Mouse (Mus musculus): ENCODE data around the gene Entpd7. TPM values are rescaled to one million over a fixed set of nuclear protein-coding genes. Genes with fewer than 3 reads are reported as not detected.
A peak's percentile ranks its signal among the peaks of the same experiment; 100 is the strongest.

Entpd7 gene
- polyA plus RNA-seq, 1 experiment, result 4.3 TPM

- Histone ChIP-seq H3K27me3 (ENCODE audit: control insufficient read depth, insufficient read depth, insufficient read length) (no peaks in the 10 kb centered on the region), H3K4me3 (ENCODE audit: insufficient read depth, poor library complexity, severe bottlenecking) (no peak overlapping the region), H3K36me3 (ENCODE audit: control insufficient read depth, insufficient read depth) (peaks cover 31% of the 10 kb centered on the region), H3K79me2 (ENCODE audit: control insufficient read depth, insufficient read depth) (peaks cover 52% of the 10 kb centered on the region), H3ac (ENCODE audit: control insufficient read depth, insufficient read length, low read depth) (no peak overlapping the region), H3K79me3 (ENCODE audit: low read depth) (peaks cover 18% of the 10 kb centered on the region)
- TF ChIP-seq MYOD1 (IDR thresholded peaks at IDR 0.05; ENCODE audit: control insufficient read depth, insufficient read length, low read depth) (no peak), MYOG (IDR thresholded peaks at IDR 0.05; ENCODE audit: control insufficient read depth, extremely low read depth, insufficient read length) (no peak), USF1 (IDR thresholded peaks at IDR 0.05; ENCODE audit: low read depth) (peak; percentile 81), CEBPB (IDR thresholded peaks at IDR 0.05; ENCODE audit: low read depth) (no peak), CTCF (IDR thresholded peaks at IDR 0.05; ENCODE audit: control insufficient read depth, insufficient read depth, insufficient read length) (no peak), FOSL1 (IDR thresholded peaks at IDR 0.05; ENCODE audit: insufficient read depth, low read length, poor library complexity, severe bottlenecking) (no peak), MAX (IDR thresholded peaks at IDR 0.05) (no peak)
Measured at GRCm38 (mm10) chr19:43667430-43667809, 22.1 kb upstream of the Entpd7 start.

DNA sequence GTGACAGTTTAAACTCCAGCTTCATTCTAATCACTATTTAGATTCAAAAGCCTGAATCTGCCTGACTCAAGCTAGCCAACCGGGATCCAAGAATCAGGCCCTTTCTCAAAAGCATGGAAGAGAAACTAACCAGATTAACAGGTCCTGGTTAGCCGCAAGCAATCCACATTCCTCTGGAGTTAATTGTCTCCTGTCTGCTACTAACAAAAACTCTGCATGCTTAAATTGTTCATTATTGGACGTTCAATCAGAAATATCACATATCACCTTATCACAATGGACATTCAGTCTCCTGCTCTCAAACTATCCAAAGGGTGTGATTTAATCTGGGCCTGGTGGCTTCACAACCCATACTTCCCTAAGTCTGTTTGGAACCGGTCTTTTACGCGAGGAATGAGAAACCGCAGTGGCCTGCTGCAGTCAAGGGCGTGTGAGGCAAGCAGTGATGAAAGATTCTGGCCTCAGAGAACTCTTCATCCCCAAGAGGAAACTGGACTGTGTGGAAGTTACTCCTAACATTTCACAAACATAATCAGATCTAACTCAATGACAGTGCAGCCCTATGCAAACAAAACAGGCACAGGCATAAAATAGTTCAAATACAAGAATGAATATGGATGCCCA, 20.2 kb upstream of the Entpd7 start:
- H3K4me3 ChIP-seq (ENCODE audit: insufficient read depth, poor library complexity, severe bottlenecking), result no peak overlapping the region
- H3K36me3 ChIP-seq (ENCODE audit: control insufficient read depth, insufficient read depth), result peaks cover 16% of the 10 kb centered on the region
- H3ac ChIP-seq (ENCODE audit: control insufficient read depth, insufficient read length, low read depth), result no peak overlapping the region
- TF ChIP-seq MYOG (IDR thresholded peaks at IDR 0.05; ENCODE audit: control insufficient read depth, extremely low read depth, insufficient read length), result no peak
- no peak for TF ChIP-seq MAX (IDR thresholded peaks at IDR 0.05)
- TF ChIP-seq CTCF (IDR thresholded peaks at IDR 0.05; ENCODE audit: control insufficient read depth, insufficient read depth, insufficient read length), result no peak
- TF ChIP-seq MYOD1 (IDR thresholded peaks at IDR 0.05; ENCODE audit: control insufficient read depth, insufficient read length, low read depth), result no peak
- TF ChIP-seq USF1 (IDR thresholded peaks at IDR 0.05; ENCODE audit: low read depth), result no peak
- TF ChIP-seq CEBPB (IDR thresholded peaks at IDR 0.05; ENCODE audit: low read depth), result no peak
- no peak for TF ChIP-seq FOSL1 (IDR thresholded peaks at IDR 0.05; ENCODE audit: insufficient read depth, low read length, poor library complexity, severe bottlenecking)
- no peaks in the 10 kb centered on the region for H3K27me3 ChIP-seq (ENCODE audit: control insufficient read depth, insufficient read depth, insufficient read length)
- H3K79me3 ChIP-seq (ENCODE audit: low read depth), result peaks cover 34% of the 10 kb centered on the region
- peaks cover 71% of the 10 kb centered on the region for H3K79me2 ChIP-seq (ENCODE audit: control insufficient read depth, insufficient read depth)

DNA sequence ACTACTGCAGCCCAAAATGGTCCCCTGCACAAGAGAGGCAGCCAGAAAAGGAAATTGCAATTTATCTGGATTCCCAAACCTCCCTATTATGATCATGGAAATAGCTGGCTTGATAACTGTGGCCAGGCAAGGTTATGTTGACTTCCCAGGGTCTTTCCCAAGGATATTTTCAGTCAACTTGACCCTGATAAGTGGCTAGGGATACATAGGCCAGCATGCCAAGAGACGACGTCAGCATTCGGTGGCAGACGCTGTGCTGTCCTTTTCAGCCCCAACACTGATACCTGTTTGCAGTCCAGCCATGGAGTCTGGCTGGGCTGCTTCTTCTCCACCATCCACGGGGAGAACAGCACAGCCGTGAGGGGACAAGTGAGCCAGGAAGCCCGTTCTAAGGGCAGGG, 18.4 kb upstream of the Entpd7 start:
- Histone ChIP-seq H3K4me3 (ENCODE audit: insufficient read depth, poor library complexity, severe bottlenecking) (no peak overlapping the region), H3K79me3 (ENCODE audit: low read depth) (peaks cover 35% of the 10 kb centered on the region), H3ac (ENCODE audit: control insufficient read depth, insufficient read length, low read depth) (no peak overlapping the region), H3K36me3 (ENCODE audit: control insufficient read depth, insufficient read depth) (peaks cover 4% of the 10 kb centered on the region), H3K79me2 (ENCODE audit: control insufficient read depth, insufficient read depth) (peaks cover 75% of the 10 kb centered on the region), H3K27me3 (ENCODE audit: control insufficient read depth, insufficient read depth, insufficient read length) (no peaks in the 10 kb centered on the region)
- TF ChIP-seq MYOD1 (IDR thresholded peaks at IDR 0.05; ENCODE audit: control insufficient read depth, insufficient read length, low read depth) (no peak), FOSL1 (IDR thresholded peaks at IDR 0.05; ENCODE audit: insufficient read depth, low read length, poor library complexity, severe bottlenecking) (no peak), MAX (IDR thresholded peaks at IDR 0.05) (no peak), CTCF (IDR thresholded peaks at IDR 0.05; ENCODE audit: control insufficient read depth, insufficient read depth, insufficient read length) (no peak)

- Histone ChIP-seq H3K36me3 (ENCODE audit: control insufficient read depth, insufficient read depth) (no peaks in the 10 kb centered on the region), H3K4me3 (ENCODE audit: insufficient read depth, poor library complexity, severe bottlenecking) (peak overlapping the region; percentile 75), H3K27me3 (ENCODE audit: control insufficient read depth, insufficient read depth, insufficient read length) (no peaks in the 10 kb centered on the region), H3ac (ENCODE audit: control insufficient read depth, insufficient read length, low read depth) (peak overlapping the region; percentile 84), H3K79me2 (ENCODE audit: control insufficient read depth, insufficient read depth) (peaks cover 59% of the 10 kb centered on the region), H3K79me3 (ENCODE audit: low read depth) (peaks cover 33% of the 10 kb centered on the region)
- no peak for TF ChIP-seq CEBPB (IDR thresholded peaks at IDR 0.05; ENCODE audit: low read depth)
- no peak for TF ChIP-seq CTCF (IDR thresholded peaks at IDR 0.05; ENCODE audit: control insufficient read depth, insufficient read depth, insufficient read length)
- no peak for TF ChIP-seq MAX (IDR thresholded peaks at IDR 0.05)
- no peak for TF ChIP-seq MYOD1 (IDR thresholded peaks at IDR 0.05; ENCODE audit: control insufficient read depth, insufficient read length, low read depth)
- TF ChIP-seq MYOG (IDR thresholded peaks at IDR 0.05; ENCODE audit: control insufficient read depth, extremely low read depth, insufficient read length), result no peak
- TF ChIP-seq FOSL1 (IDR thresholded peaks at IDR 0.05; ENCODE audit: insufficient read depth, low read length, poor library complexity, severe bottlenecking), result no peak
- TF ChIP-seq USF1 (IDR thresholded peaks at IDR 0.05; ENCODE audit: low read depth), result no peak
Measured at GRCm38 (mm10) chr19:43673513-43674315, 15.8 kb upstream of the Entpd7 start.

- TF ChIP-seq FOSL1 (IDR thresholded peaks at IDR 0.05; ENCODE audit: insufficient read depth, low read length, poor library complexity, severe bottlenecking), result no peak
- TF ChIP-seq CEBPB (IDR thresholded peaks at IDR 0.05; ENCODE audit: low read depth), result no peak
- no peak for TF ChIP-seq MYOD1 (IDR thresholded peaks at IDR 0.05; ENCODE audit: control insufficient read depth, insufficient read length, low read depth)
- no peak for TF ChIP-seq MAX (IDR thresholded peaks at IDR 0.05)
- peaks cover 54% of the 10 kb centered on the region for H3K79me2 ChIP-seq (ENCODE audit: control insufficient read depth, insufficient read depth)
- peak overlapping the region; percentile 84 for H3ac ChIP-seq (ENCODE audit: control insufficient read depth, insufficient read length, low read depth)
- H3K79me3 ChIP-seq (ENCODE audit: low read depth), result peaks cover 30% of the 10 kb centered on the region
- no peaks in the 10 kb centered on the region for H3K27me3 ChIP-seq (ENCODE audit: control insufficient read depth, insufficient read depth, insufficient read length)
- H3K36me3 ChIP-seq (ENCODE audit: control insufficient read depth, insufficient read depth), result no peaks in the 10 kb centered on the region
- peak overlapping the region; percentile 75 for H3K4me3 ChIP-seq (ENCODE audit: insufficient read depth, poor library complexity, severe bottlenecking)
Measured at GRCm38 (mm10) chr19:43674316-43674689, 15.2 kb upstream of the Entpd7 start.

Data from C2C12 (cell line).